Mouse (Mus musculus): ENCODE measurements around the gene Ptgfr.

DNA sequence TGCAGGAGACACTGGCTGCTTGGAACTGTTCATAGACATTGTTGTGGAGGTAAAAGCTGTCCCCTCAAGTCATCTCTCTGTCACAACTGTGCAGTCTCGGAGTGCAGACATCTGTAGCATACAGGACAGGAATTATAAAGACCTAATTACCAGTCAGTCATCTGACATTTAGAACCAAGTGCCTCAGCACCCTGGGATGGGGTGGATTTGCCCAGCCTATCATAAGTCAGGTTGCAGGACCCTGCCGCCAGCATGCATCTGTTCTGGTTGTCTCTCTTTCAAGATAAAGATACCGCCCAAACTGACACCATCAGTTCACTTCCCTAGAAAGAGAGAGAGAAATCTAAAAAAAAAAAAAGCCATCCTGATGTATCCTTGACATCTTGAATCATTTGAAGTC, 1.6 kb downstream of the Ptgfr start:
- TF ChIP-seq CTCF (IDR thresholded peaks at IDR 0.05) (no peak), POLR2A (IDR thresholded peaks at IDR 0.05; ENCODE audit: insufficient read depth, low read depth, low read length) (no peak), EP300 (IDR thresholded peaks at IDR 0.05; ENCODE audit: insufficient read depth, low read depth, low read length) (no peak)

Data from heart, adult 2 months (tissue).